Comparison of ENCODE assay signal across 14 mouse cellular contexts in the genomic region with DNA sequence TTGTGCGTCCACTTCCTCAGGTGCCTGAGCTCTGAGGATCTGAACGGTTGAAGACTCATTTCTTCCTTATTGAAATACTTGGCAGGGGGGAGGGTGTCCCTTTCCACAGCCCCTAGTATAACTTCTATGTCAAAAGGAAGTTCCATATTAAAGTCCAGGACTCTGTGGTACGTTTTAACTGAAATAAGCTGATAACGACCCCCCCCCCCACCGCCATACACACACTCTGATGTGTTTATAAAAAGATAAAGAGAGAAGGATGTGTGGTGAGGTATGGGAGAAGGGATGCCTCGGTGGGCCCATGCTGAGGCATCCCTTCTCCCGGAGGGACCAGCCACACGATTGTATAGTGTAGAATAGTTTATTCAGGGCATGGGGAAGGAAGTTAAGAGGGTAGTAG. TPM values are rescaled to one million over a fixed set of nuclear protein-coding genes. Genes with fewer than 3 reads are reported as not detected.
DNase-seq lines count a peak whose midpoint lies in the region; ATAC-seq and TF ChIP-seq lines count a peak whose summit lies in the region.
"Had no signal": no experiment of that assay in that cellular context is flagged by ENCODE, and none has a peak within 500 bp of the region (broad histone marks: within the 10 kb centered on the region; RNA-seq: fewer than 3 reads in every experiment).

No protein-coding gene starts in this region.

- H3K4me1 ChIP-seq in kidney, embryonic 14.5 days (ENCODE audit: control insufficient read depth, insufficient read depth, low read length), result no peaks in the 10 kb centered on the region
- no peaks in the 10 kb centered on the region for H3K4me1 ChIP-seq in stomach, embryonic 14.5 days (ENCODE audit: control insufficient read depth, insufficient read depth, low read length)
- no peaks in the 10 kb centered on the region for H3K4me1 ChIP-seq in stomach, postnatal 0 days (replicated peaks; ENCODE audit: control insufficient read depth, insufficient read depth)
- peaks cover 6% of the 10 kb centered on the region for H3K4me1 ChIP-seq in limb, embryonic 12.5 days (replicated peaks)
- H3K4me1 ChIP-seq: midbrain, embryonic 15.5 days had no signal

- H3K27me3 ChIP-seq in kidney, embryonic 14.5 days (ENCODE audit: control insufficient read depth, insufficient read depth, low read length), result no peaks in the 10 kb centered on the region; the same call in 1 of the 2 replicates
- H3K27me3 ChIP-seq in stomach, embryonic 14.5 days (ENCODE audit: control insufficient read depth, insufficient read depth, low read length), result no peaks in the 10 kb centered on the region
- no peaks in the 10 kb centered on the region for H3K27me3 ChIP-seq in stomach, postnatal 0 days (ENCODE audit: control insufficient read depth, insufficient read depth, low read length)
- peaks cover 5% of the 10 kb centered on the region; the same call in 1 of the 2 replicates for H3K27me3 ChIP-seq in limb, embryonic 12.5 days
- H3K27me3 ChIP-seq: midbrain, embryonic 15.5 days had no signal

- 63% methylated on average over 8 of the region's 8 CpGs for WGBS in kidney, embryonic 14.5 days
- 54% methylated on average over 8 of the region's 8 CpGs for WGBS in stomach, embryonic 14.5 days
- WGBS in stomach, postnatal 0 days, result 63% methylated on average over 8 of the region's 8 CpGs
- 67% methylated on average over 8 of the region's 8 CpGs for WGBS in limb, embryonic 12.5 days

- DNase-seq in kidney, postnatal 25 days, result no peak
- DNase-seq in stomach, postnatal 0 days (ENCODE audit: low spot score), result no peak
- DNase-seq in left cerebral cortex, adult 9 months (ENCODE audit: low spot score in 2 of 2), result no peak
- no peak for DNase-seq in cerebellum, postnatal 10 days
- DNase-seq: cerebellum, adult 9-10 months; gastrocnemius, postnatal 10 days had no signal

- no peak for ATAC-seq in kidney, embryonic 14.5 days (ENCODE audit: low FRiP score, low TSS enrichment)
- ATAC-seq in stomach, embryonic 14.5 days (ENCODE audit: insufficient number of reproducible peaks, insufficient read depth, low FRiP score, low read depth), result no peak
- ATAC-seq in stomach, postnatal 0 days (ENCODE audit: low FRiP score, low TSS enrichment), result no peak
- ATAC-seq in limb, embryonic 12.5 days (ENCODE audit: insufficient number of reproducible peaks, insufficient read depth, low FRiP score, low TSS enrichment, low read depth), result no peak
- ATAC-seq: midbrain, embryonic 15.5 days had no signal

- H3K27ac ChIP-seq in kidney, embryonic 14.5 days (ENCODE audit: low read depth, low read length), result no peak overlapping the region
- no peak overlapping the region for H3K27ac ChIP-seq in stomach, embryonic 14.5 days (ENCODE audit: low read length)
- no peak overlapping the region for H3K27ac ChIP-seq in stomach, postnatal 0 days (replicated peaks)
- no peak overlapping the region for H3K27ac ChIP-seq in limb, embryonic 12.5 days
- H3K27ac ChIP-seq: midbrain, embryonic 15.5 days had no signal

- H3K9me3 ChIP-seq in kidney, embryonic 14.5 days (ENCODE audit: control insufficient read depth, low read length), result peaks cover 3% of the 10 kb centered on the region
- H3K9me3 ChIP-seq in stomach, embryonic 14.5 days (ENCODE audit: control insufficient read depth, low read depth, low read length), result no peaks in the 10 kb centered on the region
- no peaks in the 10 kb centered on the region for H3K9me3 ChIP-seq in stomach, postnatal 0 days (ENCODE audit: control insufficient read depth, low read length)
- H3K9me3 ChIP-seq in limb, embryonic 12.5 days, result peaks cover 5% of the 10 kb centered on the region; the same call in 1 of the 2 replicates
- H3K9me3 ChIP-seq: midbrain, embryonic 15.5 days had no signal

- peak overlapping the region; percentile 39; the same call in 1 of the 2 replicates for H3K4me2 ChIP-seq in kidney, embryonic 14.5 days (replicated peaks; ENCODE audit: low read depth, low read length)
- H3K4me2 ChIP-seq in stomach, embryonic 14.5 days (replicated peaks; ENCODE audit: low read depth, low read length), result peak overlapping the region; percentile 39; the same call in 1 of the 2 replicates
- H3K4me2 ChIP-seq in stomach, postnatal 0 days (replicated peaks; ENCODE audit: low read depth), result no peak overlapping the region
- peak overlapping the region; percentile 49; the same call in 1 of the 2 replicates for H3K4me2 ChIP-seq in limb, embryonic 12.5 days

- no peak for TF ChIP-seq CTCF in stomach, postnatal 0 days (IDR thresholded peaks at IDR 0.05; ENCODE audit: low read depth)

- no peak for TF ChIP-seq EP300 in stomach, postnatal 0 days (optimal IDR thresholded peaks at IDR 0.05)

- no peak overlapping the region for H3K9ac ChIP-seq in kidney, embryonic 14.5 days (ENCODE audit: low read depth, low read length)
- H3K9ac ChIP-seq in stomach, embryonic 14.5 days (replicated peaks; ENCODE audit: low read depth, low read length), result no peak overlapping the region
- H3K9ac ChIP-seq in stomach, postnatal 0 days (ENCODE audit: low read length), result no peak overlapping the region
- no peak overlapping the region for H3K9ac ChIP-seq in limb, embryonic 12.5 days (replicated peaks)
- H3K9ac ChIP-seq: midbrain, embryonic 15.5 days had no signal

- H3K36me3 ChIP-seq in kidney, embryonic 14.5 days (ENCODE audit: control insufficient read depth, insufficient read depth, low read length), result no peaks in the 10 kb centered on the region
- H3K36me3 ChIP-seq in stomach, embryonic 14.5 days (ENCODE audit: control insufficient read depth, insufficient read depth, low read length), result no peaks in the 10 kb centered on the region
- no peaks in the 10 kb centered on the region for H3K36me3 ChIP-seq in stomach, postnatal 0 days (ENCODE audit: control insufficient read depth, insufficient read depth, low read length)
- no peaks in the 10 kb centered on the region for H3K36me3 ChIP-seq in limb, embryonic 12.5 days
- H3K36me3 ChIP-seq: midbrain, embryonic 15.5 days had no signal

- no peak overlapping the region for H3K4me3 ChIP-seq in kidney, embryonic 14.5 days (ENCODE audit: low read length)
- H3K4me3 ChIP-seq in stomach, embryonic 14.5 days (ENCODE audit: low read depth, low read length), result no peak overlapping the region
- no peak overlapping the region for H3K4me3 ChIP-seq in stomach, postnatal 0 days (ENCODE audit: low read depth, low read length)
- no peak overlapping the region for H3K4me3 ChIP-seq in limb, embryonic 12.5 days (replicated peaks)

RNA-seq across cellular contexts. Expression of a gene that starts 34.4 kb away (rescaled TPM):
- not detected in 2 replicates for polyA plus RNA-seq in kidney, embryonic 14.5 days (2014; fragmentation: Nextera tagmentation; extraction: Ambion mirVana)
- not detected in 2 replicates for polyA plus RNA-seq in stomach, embryonic 14.5 days (2014; fragmentation: Nextera tagmentation; extraction: Ambion mirVana)
- polyA plus RNA-seq in stomach, postnatal 0 days (2015; fragmentation: Nextera tagmentation; extraction: Ambion mirVana), result 0.10 TPM in 1 of 2 replicates, not detected in the other
- polyA plus RNA-seq in limb, embryonic 12.5 days (2016; fragmentation: Nextera tagmentation; extraction: Ambion mirVana), result not detected in 2 replicates
- polyA plus RNA-seq: heart, embryonic 14.5 days; hindbrain, embryonic 11.5 days; limb, embryonic 11.5 days; midbrain, embryonic 15.5 days; urinary bladder, adult 2 months had no signal
